Mouse (Mus musculus): ENCODE measurements around the gene Npnt. TPM values are rescaled to one million over a fixed set of nuclear protein-coding genes. Genes with fewer than 3 reads are reported as not detected.

Gene Npnt
- total RNA-seq, 2 experiments from 2014 or later: 18.1 to 24.5 TPM

DNA sequence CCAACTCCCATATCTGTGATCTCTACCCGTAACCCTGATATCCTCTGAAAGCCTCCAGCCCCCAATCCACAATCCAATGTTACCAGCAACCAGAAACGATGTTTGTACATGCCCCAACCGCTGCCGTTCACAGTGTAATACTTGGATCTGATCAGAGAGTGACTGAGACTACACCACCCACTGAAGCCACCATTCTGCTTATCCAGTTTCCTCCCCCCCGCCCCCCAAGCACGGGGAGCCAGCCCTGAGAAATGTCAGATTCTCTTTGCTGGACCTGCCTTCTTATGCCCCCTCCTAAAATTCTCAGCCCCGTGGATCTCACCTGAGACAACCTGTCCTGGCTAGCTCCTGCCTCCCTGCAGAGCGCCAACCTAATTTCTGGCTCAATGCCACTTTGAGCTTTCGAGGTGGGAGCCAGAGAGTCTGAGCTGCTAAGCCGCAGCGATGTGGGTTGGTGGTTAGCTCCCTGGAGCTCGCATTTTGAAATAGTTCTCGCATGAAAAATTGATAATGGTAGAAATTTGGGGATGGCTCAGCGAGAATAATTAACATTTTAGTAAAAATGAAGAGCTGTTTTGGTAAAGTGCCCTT is 85.7 kb downstream of the Npnt start:
- intact Hi-C loops (cut with DNase I): no loop called here

DNA sequence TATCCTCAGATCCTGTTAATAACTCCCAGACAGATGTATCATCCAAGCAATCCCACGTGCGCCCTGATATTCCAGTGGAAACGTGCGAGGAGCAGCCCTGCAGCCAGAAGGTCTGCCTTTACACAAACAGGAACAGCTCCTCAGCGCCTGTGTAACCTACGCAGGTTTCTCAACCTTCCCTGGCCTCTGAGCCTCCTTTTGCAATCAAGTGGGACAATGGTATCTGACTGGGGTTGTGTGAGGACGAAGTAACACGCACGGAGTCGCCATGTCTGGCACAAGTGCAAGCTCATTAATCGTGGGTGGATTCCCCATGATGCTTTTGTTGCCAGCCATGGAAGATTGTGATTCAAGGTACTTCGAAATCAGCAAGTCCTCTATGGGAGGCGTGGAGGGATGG is 86.2 kb downstream of the Npnt start:
- intact Hi-C loops (cut with DNase I): no loop called here
- DNase-seq (ENCODE audit: low spot score in 2 of 2): no peak

More for the DNA sequence above, 85.7 kb downstream of the Npnt start:
- no peak for DNase-seq (ENCODE audit: low spot score in 2 of 2)

DNA sequence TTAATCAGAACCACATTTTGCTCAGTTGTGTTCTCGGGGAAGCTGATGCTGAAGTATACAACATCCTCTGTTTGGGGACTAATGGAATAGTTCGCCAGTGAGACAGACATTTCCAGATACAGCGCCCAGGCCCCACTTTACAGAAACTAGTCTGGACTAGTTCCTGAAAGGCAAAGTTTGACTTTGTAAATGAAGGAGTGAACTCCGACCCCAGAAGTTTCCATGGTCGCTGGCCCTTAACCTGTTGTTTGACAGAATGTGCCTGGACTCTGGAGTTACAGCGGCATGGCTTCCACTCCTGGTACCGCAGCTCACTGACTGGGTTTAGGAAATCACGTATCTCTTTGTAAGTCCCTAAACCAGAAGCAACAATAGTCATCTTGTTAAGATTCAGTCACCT is 89.3 kb downstream of the Npnt start:
- intact Hi-C loops (cut with DNase I): no loop called here
- DNase-seq (ENCODE audit: low spot score in 2 of 2): no peak

DNA sequence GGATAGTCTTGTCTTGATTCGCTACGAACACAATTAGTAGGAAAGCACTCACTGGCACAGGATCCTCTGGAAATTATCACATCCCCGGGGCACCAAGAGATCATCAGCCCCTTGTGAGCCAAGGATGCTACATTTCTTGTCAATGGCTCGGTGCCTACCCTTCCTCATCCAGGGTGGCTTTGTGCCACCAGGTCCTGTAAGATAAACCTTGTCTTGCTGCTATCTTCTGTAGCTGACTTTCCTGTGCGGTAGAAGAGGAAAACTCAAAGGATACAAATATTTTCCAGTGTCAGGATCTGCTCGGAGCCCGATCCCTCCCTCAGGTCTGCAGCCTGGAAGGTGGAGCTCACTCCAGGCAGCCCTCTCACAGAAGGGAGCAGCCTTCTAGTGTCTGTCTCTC is 90.5 kb downstream of the Npnt start:
- DNase-seq (ENCODE audit: low spot score in 2 of 2): no peak
- intact Hi-C loops (cut with DNase I): no loop called here

DNA sequence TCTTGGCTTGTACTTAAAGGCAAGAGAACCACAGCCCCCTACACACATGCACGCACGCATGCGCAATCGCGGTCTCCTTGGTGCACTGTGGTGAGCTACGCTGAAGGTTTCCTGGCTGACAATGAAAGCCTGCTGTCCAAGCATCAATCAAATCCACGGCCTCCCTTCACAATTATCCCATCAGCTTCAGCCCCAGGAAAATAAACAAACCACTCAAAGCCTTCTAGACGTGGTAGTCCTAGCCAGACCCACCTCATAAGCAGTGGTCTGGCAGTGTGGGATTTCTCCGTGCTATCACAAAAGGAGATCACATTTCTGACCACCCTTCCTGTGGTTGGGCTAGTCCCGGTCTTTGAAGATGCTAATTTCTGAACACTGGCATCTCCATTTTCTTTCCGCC is 91.2 kb downstream of the Npnt start:
- no peak for DNase-seq (ENCODE audit: low spot score in 2 of 2)
- intact Hi-C loops (cut with DNase I): no loop called here

DNA sequence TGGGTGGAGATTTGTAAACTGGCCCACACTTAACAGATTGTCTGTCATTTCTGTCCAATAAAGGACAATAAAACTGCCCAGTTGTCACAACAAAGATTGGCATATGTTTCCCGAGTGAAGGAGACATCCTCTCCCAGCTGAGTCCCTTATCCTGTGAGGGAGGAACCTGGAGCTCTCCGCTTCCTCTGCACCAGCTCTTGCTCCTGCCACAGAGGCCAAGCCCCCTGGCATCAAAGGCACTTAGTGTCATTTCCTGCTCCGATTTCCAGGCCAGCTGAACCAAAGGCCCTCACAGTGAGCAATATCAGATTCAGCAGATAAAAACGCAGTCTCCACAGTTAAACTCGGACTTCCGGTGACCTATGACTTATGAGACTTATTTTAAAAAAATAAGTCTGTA is 93.4 kb downstream of the Npnt start:
- DNase-seq (ENCODE audit: low spot score in 2 of 2): no peak
- intact Hi-C loops (cut with DNase I): no loop called here

DNA sequence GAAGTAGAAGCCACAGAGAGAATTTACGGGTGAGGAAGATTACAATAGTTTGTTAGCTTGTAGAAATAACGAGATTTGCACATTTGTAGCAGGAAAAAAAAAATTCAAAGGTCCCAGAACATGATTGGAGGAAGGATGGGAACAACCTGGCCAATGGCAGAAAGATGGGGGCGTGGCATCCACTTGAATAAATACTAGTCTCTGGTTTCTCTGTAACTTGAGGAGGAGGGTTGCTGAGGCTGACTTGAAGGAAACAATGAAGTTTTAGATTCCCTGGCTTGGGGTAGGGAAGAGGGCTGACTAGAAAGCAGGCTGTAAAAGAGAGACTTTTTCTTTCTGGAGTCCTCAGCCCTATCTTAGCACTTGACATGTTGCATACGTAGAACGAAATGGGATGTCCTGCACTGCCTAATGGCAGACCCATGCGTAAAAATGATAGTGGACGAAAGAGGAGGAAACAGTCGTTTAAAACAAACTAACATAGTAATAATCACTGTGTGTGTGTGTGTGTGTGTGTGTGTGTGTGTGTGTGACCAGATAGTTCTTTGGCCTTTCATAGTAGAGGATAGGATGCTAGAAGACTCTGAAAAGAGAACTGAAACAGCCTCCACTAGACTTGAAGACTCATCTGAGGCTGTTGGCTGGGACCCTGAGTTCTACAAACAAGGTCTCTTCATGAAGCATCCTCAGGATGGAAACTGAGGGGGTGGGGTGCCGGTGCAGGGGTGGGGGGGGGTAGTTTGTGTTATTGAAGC is 94.5 kb downstream of the Npnt start:
- no peak for DNase-seq (ENCODE audit: low spot score in 2 of 2)
- intact Hi-C loops (cut with DNase I): no loop called here

DNA sequence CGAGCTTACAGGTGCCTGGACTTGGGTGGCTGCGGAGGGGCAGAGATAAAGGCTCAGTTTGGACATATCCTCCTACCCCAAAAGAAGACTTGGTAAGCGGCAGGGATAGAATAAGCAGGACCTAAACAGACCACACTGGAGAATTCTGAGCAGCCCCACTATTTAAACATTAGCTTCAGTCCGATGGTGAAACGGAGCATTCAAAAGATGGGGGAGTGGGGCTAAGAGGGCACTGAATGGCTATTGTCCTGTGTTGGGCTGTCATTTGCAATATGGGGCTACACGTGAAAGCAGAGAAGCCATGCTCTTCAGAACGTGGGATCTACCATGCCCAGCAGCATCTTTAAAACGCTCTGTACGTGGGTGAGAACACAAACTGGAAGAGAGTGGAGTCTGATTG is 95.8 kb downstream of the Npnt start:
- no peak for DNase-seq (ENCODE audit: low spot score in 2 of 2)
- intact Hi-C loops (cut with DNase I): no loop called here

DNA sequence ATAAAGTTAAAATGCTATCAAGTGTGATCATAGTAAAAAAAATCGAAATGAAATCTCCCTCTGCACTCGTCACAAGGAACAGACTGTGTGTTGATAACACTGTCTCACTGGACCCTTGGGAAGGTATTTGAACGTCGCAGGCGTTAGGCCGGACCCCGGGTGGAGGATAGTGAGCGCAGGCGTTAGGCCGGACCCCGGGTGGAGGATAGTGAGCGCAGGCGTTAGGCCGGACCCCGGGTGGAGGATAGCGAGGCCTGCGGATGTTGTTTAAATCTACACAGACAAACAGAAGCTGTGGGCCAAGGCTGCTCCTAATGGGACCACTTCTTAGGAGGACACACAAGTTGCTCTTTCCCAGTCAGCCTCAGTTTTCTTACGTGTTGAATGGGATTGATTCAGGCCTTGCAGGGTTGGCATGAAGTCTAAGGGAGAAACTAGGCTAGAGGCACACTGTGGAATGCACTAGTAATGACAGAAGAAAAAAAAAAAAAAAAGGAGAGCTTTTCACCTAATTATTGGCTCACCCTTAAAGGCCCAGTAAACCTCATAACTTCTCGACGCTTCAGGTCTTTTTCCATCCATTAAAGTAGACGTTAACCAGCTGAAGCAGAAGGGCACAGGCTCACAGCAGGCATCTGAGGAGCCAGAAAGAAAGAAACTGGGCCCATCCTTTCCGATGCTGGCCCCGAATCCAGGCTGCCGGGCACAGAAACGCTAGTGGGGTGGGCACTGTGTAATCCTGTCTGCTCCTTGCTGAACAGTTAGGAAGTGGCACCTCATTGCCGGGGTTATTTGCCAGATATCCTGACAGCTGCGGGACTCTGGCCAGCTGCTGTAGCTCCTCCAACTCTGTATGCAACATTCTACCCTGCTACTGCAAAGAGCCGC is 98.0 kb downstream of the Npnt start:
- DNase-seq (ENCODE audit: low spot score in 2 of 2): no peak
- intact Hi-C loops (cut with DNase I): no loop called here

DNA sequence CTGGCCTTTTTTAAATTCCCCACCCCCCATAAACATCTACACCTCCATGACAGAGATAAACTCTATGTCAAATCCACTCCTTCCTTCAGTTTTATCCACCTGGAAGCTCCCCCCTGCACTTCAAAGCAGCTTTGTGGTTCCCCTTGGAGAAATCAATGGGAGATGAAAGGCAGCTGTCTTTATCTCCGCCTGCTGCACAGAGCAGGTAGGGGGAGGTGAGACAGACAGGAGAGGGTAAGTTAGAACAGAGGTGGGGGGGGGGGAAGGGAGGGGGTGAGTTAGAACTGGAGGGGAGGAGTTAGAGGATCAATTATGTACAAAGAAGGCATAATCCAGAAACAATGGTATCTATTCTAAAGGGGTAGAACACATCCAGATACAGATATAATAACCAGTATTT is 98.7 kb downstream of the Npnt start:
- DNase-seq (ENCODE audit: low spot score in 2 of 2): no peak
- intact Hi-C loops (cut with DNase I): no loop called here

DNA sequence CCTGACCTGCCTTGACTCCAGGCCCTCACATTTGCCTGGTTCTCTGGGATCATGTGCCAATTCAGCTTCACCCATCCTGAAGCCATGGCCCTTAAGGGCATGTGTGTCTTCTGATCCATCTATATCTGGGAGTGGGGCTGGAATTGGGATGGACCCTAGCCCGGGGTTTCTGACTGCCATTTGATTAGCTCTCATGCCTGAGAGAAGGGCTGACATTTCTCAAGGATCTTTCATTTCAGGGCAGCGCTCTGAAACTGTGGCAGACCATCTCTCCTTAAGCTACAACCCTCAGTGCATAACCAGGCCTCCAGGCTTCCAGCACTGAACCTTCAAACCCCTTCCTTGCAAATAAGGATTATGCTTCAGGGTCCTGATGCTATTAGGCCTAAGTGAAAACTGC is 99.7 kb downstream of the Npnt start:
- no peak for DNase-seq (ENCODE audit: low spot score in 2 of 2)
- intact Hi-C loops (cut with DNase I): no loop called here

DNA sequence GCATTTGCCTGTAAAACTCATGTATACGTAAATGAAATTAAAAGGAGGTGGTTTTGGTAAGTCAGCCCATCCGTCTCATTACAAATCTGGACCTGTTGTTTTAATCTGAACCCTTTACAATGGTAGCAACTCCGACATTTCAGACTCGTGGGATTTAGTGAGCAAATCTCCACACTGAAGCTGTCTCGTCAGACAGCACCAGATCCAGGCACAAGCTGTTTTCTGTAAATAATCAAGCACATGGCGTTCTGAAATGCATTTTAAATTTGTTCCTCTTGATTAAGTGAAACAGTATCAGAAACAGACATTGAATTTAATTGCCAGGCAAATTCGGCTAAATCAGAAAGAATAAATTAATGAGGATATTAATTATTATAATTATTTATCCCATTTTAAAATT is 100.4 kb downstream of the Npnt start:
- intact Hi-C loops (cut with DNase I): no loop called here
- DNase-seq (ENCODE audit: low spot score in 2 of 2): no peak

DNA sequence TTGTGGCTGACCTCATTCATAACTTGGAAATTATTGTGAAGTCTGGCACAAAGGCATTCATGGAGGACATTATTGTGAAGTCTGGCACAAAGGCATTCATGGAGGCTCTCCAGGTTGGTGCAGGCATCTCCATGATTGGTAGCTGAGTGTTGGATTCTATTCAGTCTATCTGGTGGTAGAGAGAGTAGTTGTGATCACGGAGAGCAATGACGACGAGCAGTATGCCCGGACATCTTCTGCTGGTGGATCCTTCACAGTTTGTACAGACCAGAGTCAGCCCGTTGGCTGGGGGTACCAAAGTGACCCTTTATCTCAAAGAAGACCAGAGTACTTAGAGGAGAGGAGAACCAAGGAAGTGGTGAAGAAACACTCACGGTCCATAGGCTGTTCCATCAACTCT is 107.4 kb downstream of the Npnt start:
- DNase-seq (ENCODE audit: low spot score in 2 of 2): no peak
- intact Hi-C loops (cut with DNase I): no loop called here

DNA sequence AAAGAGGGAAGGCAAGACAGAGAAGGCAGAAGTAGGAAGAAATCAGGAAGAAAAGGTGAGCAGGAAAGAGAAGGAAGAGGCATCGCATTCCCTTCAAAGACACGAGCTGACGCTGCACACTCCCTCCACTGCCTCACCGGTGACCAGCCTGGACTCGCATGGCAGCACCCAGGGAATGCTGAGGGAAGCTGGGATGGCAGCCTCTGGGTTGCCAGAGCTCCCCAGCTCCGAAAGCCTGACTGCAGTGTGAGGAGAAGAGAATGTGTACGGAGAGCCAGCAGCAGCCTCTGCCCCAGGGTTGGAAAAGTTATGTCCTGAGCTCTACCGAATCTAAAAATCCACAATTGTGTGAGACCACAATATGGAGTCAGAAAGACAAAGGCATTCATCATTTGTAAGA is 110.6 kb downstream of the Npnt start:
- intact Hi-C loops (cut with DNase I): no loop called here
- no peak for DNase-seq (ENCODE audit: low spot score in 2 of 2)

DNA sequence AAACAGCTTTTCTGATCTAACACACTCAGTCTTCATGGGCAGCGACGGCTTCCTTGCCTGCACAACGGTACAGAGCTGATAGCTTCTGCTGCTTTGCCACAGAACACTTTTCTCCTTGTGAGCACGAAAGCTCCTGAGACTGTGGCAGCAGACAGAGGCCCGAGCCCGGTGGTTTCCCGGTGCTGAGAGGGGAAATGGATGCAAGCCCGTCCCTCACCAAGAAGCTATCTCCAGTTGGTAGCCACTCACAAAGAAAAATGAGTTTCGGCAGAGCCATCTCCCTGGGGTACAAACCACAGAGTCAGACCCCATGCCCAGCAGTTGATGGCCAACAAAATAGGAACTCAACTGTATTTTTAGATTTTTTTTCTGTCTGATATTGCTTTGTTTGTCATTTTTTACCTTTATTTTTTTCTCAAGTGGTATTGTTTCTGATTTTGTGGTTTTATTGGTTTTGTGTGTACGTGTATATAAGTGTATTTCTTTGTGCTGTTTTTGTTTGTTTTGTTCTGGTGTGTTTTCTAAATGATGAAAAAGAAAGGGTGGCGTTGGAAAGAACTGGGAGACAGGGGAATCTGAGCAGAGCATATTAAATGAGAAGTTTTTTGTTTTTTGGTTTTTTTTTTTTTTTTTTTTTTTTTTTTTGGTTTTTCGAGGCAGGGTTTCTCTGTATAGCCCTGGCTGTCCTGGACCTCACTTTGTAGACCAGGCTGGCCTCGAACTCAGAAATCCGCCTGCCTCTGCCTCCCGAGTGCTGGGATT is 111.3 kb downstream of the Npnt start:
- no peak for DNase-seq (ENCODE audit: low spot score in 2 of 2)
- intact Hi-C loops (cut with DNase I): no loop called here

DNA sequence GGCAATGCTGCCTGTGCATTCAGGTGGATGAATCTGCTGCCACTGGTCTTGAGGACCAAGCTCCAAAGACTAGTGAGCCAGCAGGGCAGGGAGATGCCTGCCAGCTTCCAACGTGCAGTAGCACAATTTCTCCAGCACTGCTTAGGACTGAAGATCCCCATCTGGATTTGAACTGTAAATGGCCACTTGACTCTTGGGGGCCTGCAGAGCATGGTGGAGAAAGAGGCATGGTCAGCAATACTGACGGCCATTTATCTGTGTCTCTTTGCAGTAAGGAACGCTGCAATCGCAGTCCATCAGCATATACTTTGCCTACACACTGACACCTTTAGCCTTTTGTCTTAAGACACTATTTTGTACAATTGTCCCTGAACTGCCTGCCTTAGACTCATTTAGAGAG is 113.0 kb downstream of the Npnt start:
- DNase-seq (ENCODE audit: low spot score in 2 of 2): no peak
- intact Hi-C loops (cut with DNase I): no loop called here

DNA sequence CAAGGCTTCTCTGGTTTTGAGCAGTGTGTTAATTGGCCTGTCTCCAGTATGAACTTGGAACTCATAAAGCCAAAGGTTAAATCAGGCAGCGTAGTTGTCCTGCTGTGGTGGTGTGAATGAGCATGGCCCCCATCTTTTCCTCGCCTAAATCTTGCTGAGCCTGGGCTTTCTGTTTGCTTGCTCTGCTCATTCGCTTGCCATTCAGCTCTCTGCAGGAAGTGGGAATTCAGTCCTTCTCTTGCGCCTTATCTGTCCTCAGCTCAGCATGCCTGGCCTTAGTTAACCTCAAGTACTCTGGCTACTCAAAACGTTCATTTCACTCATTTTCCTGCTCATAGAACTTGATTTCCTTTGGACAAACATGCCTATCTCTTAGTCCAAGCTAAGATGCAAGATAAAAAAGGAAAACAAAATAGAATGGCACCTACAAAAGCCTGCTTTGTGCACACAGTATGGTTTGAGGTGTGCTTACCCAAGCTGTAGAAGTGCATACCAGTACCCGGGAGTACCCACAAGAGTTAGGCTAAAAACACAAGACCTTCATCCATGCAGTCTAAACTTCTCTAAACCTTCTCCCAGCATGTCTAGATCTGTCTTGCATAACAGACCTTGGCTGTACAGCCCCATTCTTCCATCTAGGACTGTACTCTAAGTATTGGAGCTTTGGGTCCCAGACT is 114.8 kb downstream of the Npnt start:
- intact Hi-C loops (cut with DNase I): no loop called here

More for the DNA sequence above, 114.8 kb downstream of the Npnt start:
- no peak for DNase-seq (ENCODE audit: low spot score in 2 of 2)

Data from left cerebral cortex, postnatal 36 days (tissue).